Mouse (Mus musculus): ENCODE data around the gene Phactr2.

DNA sequence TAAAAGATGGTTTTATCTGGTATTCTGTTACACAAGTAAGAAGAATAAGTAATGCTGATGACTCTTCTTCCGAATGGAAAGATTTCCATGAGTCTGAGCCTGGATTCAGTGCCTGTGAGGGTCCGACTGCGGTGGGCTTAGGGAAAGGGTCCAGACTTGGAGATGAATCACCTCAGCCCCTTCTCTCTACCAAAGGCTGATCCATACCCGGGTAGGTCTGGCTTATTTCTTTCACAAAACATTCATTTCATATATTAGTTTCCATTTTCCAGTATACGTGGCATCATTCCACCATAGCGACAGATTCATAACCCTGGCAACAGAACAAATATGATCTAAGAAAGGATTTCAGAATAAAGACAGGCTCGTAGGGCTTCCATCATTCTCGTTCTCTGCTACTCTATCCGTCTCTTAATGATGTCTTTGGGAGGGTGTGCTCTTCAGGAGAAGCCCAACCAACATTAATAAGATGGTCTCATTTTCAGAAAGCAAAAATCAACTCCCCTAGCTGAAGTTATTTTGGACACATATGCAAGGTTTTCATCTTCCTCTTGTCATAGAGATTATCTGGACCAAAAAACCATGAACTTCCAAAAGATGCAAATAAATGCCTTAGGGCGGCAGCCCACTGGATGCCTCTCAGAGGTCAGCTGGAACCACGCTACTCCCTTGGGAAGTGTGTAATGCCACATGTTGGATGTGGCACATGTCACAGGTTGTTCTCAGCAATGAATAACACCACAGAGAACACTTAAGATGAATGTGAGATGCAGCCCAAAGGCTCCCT lies 110.5 kb downstream of the Phactr2 start:
- no peak for TF ChIP-seq GATA1 (IDR thresholded peaks at IDR 0.05; ENCODE audit: borderline replicate concordance, low read length)
- no peak for TF ChIP-seq FLI1 (IDR thresholded peaks at IDR 0.05; ENCODE audit: low read length)

Data from megakaryocyte, embryonic 14.5 days (primary cell).